Mouse (Mus musculus) MN1 (cell line): ENCODE data around the gene 4933406M09Rik.

Experiments
- DNase-seq: peaks from one replicate; pipeline ENCODE4 v3.0.0-alpha.2; 2016; ENCODE audit warnings: low spot score

The 4933406M09Rik gene

GRCm38 (mm10) chr1:134433473-134433872, 47.7 kb downstream of the 4933406M09Rik start:
- DNase-seq: no peak

GRCm38 (mm10) chr1:134435414-134435813, 49.7 kb downstream of the 4933406M09Rik start:
- no peak for DNase-seq

GRCm38 (mm10) chr1:134440437-134440836, 54.7 kb downstream of the 4933406M09Rik start:
- no peak for DNase-seq
